Mouse (Mus musculus) liver, adult (tissue): ENCODE measurements around the gene Olfr1215.

Source experiments
- GATA4 ChIP-seq: IDR thresholded peaks from 2 replicates; pipeline ENCODE4 v1.6.1; 2014; ENCODE audit warnings: mild to moderate bottlenecking, low read length; ENCODE audit not compliant: insufficient replicate concordance

Olfr1215 gene

DNA sequence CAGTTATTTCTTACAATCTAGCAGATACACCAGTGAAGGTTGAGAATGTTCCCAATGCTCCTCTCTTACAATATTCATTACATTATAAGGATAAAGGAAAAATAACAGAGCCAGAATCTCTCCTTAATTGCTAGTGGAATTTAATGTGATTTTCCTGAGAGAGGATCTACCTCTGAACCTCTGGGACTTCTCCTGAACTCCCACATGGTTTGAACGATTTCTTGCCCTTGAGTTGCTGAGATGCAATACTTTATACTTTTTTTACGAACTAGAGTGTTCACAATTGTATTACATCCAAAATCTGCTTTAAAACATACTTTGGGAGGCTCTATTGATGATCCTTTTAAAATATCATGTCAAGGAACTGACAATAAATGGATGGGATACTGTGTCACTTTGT, at the start of gene Olfr1215:
TSS of gene Olfr1215 (minus strand) at position 101 of the 400 bp plus-strand sequence.
- TF ChIP-seq GATA4 = no peak

DNA sequence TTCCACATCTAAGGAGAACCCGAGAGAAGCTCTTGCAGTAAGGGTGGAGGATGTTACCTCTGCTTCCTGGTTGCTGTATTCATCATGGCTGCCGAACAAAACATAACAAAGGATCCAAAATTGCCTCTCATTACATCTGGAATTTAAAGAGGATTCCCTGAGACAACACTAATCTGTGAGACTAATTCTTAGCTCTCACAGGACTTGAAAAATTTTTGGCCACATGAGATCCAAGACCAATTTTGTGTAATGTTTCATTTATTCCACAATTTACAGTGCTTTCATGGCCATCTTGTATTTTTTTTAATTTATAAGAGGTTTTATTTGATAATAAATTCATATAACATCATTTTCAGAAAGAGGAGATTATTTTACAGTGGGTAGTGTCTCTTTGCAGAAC, 25.2 kb upstream of the Olfr1215 start, which contains the start of gene Olfr1217:
TSS of gene Olfr1217 (minus strand) at position 101 of the 400 bp plus-strand sequence.
- no peak for TF ChIP-seq GATA4

GRCm38 (mm10) chr2:89018240-89018639, 11.5 kb upstream of the Olfr1215 start, which contains the start of gene Olfr1216:
TSS of gene Olfr1216 (minus strand) at chr2:89018340.
- TF ChIP-seq GATA4 = no peak

- TF ChIP-seq GATA4 = no peak
These were observed 14.2 kb downstream of the Olfr1215 start, which contains the start of gene Olfr1214 for GRCm38 (mm10) chr2:88992553-88992952. TSS of gene Olfr1214 (minus strand) at chr2:88992653.

DNA sequence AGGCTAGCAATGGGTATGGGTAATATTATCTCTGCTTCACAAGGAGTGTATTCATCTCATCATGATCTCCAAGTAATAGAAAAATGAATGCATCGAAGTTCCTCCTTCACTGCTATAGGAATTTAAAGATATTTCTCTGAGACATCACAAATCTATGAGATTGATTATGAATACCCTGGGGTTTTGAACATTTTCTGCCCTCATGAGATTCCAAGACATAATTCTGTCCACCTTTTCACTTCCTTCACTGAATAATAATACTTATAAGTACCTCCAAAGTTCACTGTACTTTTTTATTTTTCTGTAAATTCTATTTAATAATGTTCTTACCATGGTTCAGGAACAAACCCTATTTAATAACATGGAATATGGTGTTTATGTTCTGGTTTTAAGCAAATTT, 26.6 kb downstream of the Olfr1215 start, which contains the start of gene Gm13762:
TSS of gene Gm13762 (minus strand) at position 101 of the 400 bp plus-strand sequence.
- TF ChIP-seq GATA4 = no peak

DNA sequence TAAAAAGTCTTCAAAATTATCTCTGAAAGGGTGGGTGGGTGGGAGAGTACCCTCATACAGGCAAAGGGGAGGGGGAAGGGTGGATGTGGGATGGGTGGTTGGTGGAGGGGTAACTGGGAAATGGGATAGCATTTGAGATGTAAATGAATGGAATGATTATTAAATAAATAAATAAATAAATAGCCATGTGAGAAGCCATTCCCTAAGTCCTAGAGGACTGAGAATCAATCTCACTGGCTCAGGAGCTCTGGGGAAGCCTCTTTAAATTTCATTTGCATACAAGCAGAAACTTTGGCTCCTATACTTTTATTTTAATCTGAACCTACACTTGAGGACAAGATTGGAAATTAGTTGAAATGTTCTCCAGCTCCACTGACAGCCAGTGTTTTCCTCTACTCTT, 53.1 kb downstream of the Olfr1215 start, which contains the start of gene Olfr1212:
TSS of gene Olfr1212 (plus strand) at position 301 of the 400 bp plus-strand sequence.
- TF ChIP-seq GATA4 = no peak
